18 mouse cellular contexts compared by ENCODE assay signal in the genomic region with DNA sequence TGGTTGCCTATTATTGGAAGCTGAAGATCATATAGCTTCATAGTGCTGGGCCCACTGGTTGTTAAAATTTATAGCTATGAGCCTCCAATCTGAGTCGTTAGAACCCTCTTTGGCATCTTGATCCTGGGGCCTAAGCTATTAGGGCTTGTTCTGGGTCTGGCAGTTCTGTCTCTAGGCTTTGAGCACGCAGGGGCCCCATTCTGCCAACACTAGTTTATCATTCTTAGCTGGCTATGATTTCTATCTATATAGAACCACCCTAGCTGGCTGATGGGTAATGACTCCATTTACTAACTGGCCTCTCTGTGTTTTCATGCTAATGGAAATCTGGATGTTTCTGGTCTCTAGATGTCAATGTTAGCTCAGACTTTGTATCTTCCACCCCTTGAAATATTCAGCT.
"Had no signal": no experiment of that assay in that cellular context is flagged by ENCODE, and none has a peak within 500 bp of the region (broad histone marks: within the 10 kb centered on the region; RNA-seq: fewer than 3 reads in every experiment).

No protein-coding gene starts in this region.

- H3K9ac ChIP-seq: liver, embryonic 14.5 days; lung, embryonic 14.5 days; midbrain, embryonic 12.5 days; neural tube, embryonic 13.5 days; neural tube, embryonic 15.5 days; stomach, embryonic 15.5 days had no signal

- DNase-seq: lung, adult 18-20 months; lung, embryonic 14.5 days; lung, postnatal 10 days; lung, postnatal 4 days; midbrain, embryonic 14.5 days; right cerebral cortex, postnatal 14 days; spleen, adult 18-20 months; thymus, adult 2 months; thymus, postnatal 25 days; thymus, postnatal 4 days had no signal

- H3K4me2 ChIP-seq: lung, embryonic 14.5 days; midbrain, embryonic 12.5 days; neural tube, embryonic 13.5 days; neural tube, embryonic 15.5 days; stomach, embryonic 15.5 days had no signal

- H3K27ac ChIP-seq: liver, embryonic 14.5 days; midbrain, embryonic 10.5 days; midbrain, embryonic 12.5 days; neural tube, embryonic 13.5 days; neural tube, embryonic 15.5 days; stomach, embryonic 15.5 days had no signal

- H3K4me1 ChIP-seq: stomach, embryonic 15.5 days had no signal

- H3K36me3 ChIP-seq: midbrain, embryonic 10.5 days; midbrain, embryonic 12.5 days; neural tube, embryonic 13.5 days; neural tube, embryonic 15.5 days; stomach, embryonic 15.5 days had no signal

- H3K9me3 ChIP-seq: midbrain, embryonic 10.5 days; midbrain, embryonic 12.5 days; neural tube, embryonic 13.5 days; neural tube, embryonic 15.5 days; stomach, embryonic 15.5 days had no signal

- H3K4me3 ChIP-seq: midbrain, embryonic 10.5 days; midbrain, embryonic 12.5 days; myocyte; neural tube, embryonic 13.5 days; neural tube, embryonic 15.5 days; stomach, embryonic 15.5 days had no signal

- ATAC-seq: midbrain, embryonic 16.5 days had no signal

- H3K27me3 ChIP-seq: midbrain, embryonic 12.5 days; neural tube, embryonic 13.5 days; neural tube, embryonic 15.5 days; stomach, embryonic 15.5 days had no signal
